Mouse (Mus musculus) kidney, postnatal 10 days (tissue): ENCODE results near the gene Cpne4.

ENCODE experiments used
- DNase-seq: peaks from one replicate; pipeline ENCODE4 v3.0.0; 2021; ENCODE audit warnings: mixed read lengths

Cpne4 gene

DNA sequence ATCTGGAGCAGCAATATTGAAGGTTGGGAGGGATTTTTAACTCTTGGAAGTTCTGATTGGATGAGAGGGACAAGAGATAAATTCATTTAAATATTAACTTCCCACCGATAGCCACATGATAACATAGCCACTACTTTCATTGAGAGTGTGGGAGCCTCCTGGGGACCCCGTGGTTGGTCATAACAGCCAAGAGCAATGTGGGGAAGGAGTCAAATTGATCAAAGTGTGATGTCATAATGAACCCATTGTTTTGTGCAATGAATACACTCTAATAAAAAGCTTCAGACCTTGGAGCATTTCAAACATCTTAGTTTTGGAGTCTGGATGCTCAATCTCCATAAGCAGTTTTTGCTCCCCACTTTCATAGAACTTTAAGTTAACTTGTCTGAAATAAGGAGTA is at the start of gene Cpne4:
TSS of gene Cpne4 (plus strand) at position 301 of the 400 bp plus-strand sequence.
- DNase-seq, result no peak

GRCm38 (mm10) chr9:104515187-104515586 is 31.9 kb upstream of the Cpne4 start:
- DNase-seq, result no peak

GRCm38 (mm10) chr9:104535508-104535907 is 11.6 kb upstream of the Cpne4 start:
- DNase-seq, result peak; percentile 6

DNA sequence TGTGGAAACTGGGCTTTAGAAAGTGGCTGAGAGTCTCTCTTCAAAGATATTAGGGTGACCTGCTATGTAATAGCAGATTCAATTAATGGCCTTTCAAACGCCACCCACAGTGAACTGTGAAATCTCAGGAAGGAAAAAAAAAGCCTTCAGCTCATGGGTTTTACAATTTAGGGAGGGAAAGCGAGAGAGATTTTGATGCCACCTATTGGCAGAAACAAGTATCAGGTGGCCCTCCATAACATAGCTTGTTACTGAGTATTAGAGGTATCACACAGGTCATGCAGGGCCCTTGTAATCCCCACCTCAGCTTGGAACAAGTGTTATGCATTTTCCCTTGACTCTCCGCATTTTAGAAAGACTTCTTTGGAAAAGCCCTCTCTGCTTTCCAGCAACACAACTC is 18.7 kb downstream of the Cpne4 start:
- DNase-seq, result no peak

DNA sequence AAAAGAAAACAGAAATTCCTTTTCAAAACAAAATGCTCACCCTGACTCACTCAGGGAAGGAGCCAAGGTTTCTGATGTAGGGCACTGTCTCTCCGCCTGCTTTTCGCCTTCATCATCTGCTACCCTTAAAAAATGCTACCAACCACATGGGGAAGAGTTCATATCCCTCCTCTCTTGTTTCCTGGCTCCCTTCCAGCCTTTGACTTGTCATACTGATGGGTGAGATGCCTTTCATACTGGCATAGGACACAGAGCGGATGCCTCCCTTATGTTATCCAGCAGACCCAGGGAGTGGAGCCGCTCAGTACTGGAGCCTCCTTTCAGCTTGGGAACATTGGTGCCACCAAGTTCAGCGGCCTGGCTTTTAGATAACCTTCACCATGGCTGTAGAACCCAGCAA is 19.4 kb downstream of the Cpne4 start:
- DNase-seq, result no peak

DNA sequence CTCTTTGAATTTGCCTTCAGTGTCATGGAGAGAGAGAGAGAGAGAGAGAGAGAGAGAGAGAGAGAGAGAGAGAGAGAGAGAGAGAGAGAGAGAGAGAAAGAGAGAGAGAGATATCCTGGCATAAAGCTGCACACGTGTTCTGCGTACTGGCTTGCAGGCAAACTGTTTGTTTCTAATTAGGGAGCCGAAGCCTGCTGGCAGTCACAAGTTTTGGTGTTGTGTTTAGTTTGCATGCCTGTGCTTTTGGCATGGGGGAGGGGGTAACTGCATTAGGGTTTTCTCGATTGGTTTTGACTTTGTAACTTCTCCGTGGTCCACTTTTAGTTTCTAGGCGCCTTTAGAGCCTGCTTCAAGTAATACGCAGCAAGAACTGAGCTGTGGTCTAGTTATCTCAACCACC is 20.0 kb downstream of the Cpne4 start:
- DNase-seq, result no peak

- peak; percentile 92 for DNase-seq
Observed at GRCm38 (mm10) chr9:104569480-104570167, 22.5 kb downstream of the Cpne4 start.

DNA sequence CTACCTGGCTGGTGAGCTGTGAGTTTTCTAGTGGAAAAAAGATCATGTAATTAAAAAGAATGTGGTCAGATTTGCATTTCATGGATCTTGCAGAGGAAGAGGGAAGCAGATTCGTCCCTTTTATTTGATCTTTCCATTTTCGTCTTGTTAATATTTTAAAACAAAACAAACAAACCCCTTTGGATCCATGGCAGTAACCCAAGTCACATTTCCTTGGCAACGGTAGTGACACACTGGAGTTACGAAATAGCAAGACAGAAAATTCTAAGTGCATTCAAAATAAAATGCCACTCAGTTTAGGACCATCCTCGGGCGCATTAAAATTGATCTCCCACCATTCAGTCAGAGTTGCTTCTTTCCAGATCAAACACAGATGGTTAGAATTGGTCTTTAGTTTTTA is 25.8 kb downstream of the Cpne4 start:
- no peak for DNase-seq

DNA sequence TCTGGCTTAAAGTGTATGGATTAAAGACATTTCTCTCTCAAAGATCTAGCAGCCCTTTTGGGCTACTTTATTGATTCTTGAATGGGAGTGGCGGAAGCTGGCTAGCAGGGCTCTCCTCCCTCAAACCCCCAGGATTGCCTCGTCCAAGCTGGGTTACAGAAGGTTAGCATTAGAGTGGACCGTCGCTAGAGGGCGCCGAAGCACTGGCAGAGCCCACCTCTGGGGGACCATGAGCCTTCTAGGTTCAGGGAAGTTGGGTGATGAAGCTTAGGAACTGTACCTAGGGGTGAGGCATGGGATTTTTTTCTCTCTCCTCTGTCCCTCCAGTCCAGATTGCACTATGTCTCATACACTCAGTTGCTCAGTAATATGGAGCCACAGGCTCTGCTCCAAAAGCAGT is 27.4 kb downstream of the Cpne4 start:
- peak; percentile 87 for DNase-seq

DNA sequence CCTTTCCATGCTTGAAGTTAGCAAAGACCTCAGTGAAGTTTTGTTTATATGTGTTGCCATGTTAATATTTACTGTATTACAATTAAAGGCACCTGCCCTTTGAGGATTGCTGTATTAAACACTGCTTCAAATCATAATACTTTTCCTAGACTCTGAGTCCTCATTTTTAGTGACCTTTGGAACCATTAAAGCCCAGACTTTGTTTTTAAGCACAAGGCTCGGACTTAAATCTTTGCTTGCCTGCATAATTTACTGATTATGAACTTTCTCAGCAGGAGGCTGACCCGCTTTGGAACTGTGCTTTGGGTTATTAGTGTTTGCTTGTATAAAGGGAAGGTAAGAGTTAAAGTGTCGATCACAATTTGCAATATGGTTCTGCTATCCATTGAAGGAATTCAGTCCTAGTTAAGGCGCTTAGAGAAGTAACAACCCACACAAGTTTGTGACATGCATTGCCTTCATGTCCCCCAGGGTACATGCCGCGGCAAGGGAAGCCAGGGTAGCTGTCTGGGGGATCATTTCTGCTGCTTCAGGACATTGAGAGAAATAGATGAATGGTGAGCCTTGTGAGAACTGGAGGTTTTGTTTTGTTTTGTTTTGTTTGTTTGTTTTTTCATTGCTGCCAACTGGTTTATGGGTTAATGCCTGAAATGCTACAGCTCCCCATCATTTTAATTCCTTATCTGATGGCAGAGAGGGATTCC is 35.0 kb downstream of the Cpne4 start:
- DNase-seq, result no peak

DNA sequence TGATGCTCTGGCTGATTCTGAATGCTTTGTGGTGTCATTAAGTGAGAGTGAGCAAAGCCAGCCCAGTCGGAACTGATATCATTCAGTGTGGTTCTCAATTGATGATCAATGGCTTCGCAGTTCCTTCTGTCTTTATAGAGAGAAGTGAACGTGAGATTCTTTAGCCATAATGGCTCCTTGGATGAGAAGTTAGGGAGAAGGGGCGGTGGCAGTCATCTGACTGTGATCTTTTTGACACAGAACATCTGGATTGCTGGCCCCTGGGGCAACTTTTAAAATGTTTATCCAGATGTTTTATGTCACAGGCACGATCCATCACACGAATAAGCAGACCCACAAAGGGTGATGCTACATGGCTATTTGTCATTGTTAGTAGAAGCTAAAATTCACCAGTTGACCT is 35.6 kb downstream of the Cpne4 start:
- peak; percentile 29 for DNase-seq

DNA sequence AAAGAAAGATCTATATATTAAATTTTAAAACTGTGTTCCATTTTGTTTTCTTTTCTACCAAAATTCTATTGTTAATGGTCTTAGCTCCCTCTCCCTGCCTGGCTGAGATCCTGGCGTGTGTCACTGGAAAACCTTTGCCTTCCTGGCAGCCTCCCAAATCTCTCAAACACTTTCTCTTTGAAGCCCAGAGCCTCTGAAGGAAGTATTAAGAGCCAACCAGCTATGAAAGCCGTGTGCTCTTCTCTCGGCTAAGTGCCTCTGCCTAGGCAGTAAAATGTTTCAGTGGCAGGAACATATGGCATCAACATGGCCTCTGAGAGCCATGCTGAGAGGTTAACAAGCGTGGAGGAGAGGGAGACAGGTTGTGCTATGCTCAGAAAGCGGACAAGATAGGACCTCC is 47.5 kb downstream of the Cpne4 start:
- DNase-seq, result peak; percentile 67

GRCm38 (mm10) chr9:104594979-104595378 is 47.9 kb downstream of the Cpne4 start:
- no peak for DNase-seq

DNA sequence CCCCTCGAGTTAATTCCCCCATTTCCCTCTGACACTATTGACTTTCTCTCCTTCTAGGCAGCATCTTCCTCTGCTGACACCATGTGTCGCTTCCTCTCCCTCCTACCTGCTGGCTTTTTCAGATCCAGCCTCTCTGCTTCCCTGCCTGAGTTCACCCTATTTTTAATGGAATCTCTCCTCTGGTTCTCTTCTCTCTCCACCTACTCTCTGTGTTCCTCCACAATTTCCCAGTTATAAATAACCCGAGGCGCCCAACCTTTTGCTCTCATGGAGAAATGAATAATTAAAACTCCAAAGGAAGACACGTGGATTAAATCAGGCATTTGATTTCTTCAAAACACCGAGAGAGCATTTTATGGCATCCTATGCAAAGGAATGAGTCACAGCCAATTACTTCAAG is 65.4 kb downstream of the Cpne4 start:
- DNase-seq, result no peak

DNA sequence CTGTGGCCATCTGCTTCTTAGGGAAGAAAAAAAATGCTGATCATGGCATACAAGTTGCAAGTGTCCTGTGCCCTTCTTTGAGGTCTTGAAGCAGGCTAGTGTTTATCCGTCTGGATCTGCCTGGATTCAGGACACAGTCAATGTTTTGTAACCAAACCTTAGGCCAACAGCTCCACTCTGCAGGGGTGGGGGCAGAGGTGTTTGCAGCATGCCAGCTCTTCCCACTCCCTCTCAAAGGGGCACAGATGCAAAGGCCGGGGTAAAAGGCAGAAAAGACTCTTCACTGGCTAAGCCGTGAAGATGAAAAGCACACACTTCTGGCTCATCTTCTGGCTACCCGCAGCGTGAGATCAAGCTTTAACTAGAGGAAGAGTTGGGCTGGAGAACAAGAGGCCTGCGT is 69.6 kb downstream of the Cpne4 start:
- DNase-seq, result peak; percentile 48

GRCm38 (mm10) chr9:104623564-104623963 is 76.5 kb downstream of the Cpne4 start:
- DNase-seq, result peak; percentile 34

DNA sequence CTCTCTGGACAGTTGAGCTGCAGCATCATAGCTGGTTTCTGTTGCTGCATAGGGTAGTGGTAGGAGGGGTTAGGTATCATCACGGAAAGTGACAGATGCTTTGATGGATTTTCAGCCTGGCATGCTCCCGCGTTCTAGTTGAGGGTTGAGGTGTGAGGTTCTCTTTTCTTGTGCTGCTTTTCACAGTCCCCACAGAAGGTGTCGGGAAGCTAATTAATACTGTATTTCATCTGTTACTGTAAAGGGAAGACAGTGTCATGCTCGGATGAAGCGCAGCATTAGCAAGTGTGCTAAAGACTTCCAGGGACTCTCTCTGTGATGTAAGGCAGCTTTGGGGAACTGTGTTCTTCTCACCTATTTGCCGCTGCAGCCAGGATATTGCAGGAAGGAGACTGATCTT is 80.7 kb downstream of the Cpne4 start:
- DNase-seq, result no peak

DNA sequence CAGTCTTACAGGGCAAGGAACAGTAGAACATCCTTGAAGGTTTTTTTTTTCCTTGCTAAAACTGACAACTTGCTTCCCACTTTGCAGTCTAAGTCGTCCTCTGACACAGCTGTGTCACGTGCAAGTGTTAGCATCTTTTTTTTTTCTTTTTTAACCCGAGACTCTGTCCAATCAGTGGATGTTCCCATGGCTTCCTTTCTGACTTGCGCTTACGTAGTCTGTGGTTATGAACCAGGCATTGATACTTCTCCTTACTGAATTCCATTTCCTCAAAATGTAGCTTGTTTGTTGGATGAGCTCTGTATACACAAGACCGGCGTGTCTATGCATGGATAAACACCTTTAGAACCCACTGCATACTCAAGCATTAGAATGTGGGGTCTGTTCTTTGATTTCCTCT is 82.2 kb downstream of the Cpne4 start:
- no peak for DNase-seq

- DNase-seq, result peak; percentile 62
Observed at GRCm38 (mm10) chr9:104646348-104646994, 99.4 kb downstream of the Cpne4 start.

DNA sequence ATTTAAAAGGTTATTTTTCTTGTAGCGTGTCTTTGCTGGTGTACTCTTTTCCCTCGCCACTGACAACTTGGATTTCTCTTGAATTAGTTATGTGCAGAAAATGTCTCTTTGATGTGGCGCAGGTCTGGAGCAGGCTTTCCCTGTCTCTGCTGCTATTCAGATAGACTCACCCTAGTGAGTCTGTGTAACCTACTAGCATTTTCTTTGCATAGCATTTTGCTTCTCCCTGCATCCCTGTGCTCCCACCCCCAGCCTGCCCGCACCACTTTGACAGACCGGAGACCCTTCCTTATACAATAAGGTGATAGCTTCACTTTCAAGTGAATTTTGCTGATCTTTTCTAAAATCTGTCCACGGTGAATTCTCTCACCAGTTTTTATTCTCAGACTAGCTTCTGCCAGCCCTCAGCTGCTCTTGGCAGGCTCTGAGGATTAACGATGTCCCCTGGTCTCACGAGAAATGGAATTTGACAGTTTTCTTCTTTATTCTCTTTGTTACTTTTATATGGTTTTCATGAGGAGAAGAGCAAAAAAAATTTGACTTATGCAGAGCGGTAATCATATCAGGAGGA is 105.7 kb downstream of the Cpne4 start:
- DNase-seq, result no peak

DNA sequence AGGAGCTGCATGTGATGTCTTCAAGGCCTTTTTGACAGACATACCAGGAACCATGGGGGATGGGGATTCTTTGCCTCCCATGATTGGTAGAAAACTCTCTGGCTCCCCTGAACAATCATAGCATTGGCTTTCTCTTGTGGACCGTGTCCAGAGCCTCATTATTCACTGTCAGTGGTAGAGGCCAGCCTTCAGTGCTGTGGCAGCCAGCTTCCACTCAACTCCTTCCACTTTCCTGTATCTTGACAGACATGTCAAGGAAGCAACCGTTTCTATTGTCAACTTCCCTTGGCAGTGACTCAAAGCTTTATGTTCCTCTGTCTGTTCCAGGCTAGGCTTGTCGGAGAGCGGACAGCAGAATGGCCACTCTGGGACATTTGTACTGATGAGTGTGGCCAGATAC is 112.7 kb downstream of the Cpne4 start:
- peak; percentile 35 for DNase-seq

DNA sequence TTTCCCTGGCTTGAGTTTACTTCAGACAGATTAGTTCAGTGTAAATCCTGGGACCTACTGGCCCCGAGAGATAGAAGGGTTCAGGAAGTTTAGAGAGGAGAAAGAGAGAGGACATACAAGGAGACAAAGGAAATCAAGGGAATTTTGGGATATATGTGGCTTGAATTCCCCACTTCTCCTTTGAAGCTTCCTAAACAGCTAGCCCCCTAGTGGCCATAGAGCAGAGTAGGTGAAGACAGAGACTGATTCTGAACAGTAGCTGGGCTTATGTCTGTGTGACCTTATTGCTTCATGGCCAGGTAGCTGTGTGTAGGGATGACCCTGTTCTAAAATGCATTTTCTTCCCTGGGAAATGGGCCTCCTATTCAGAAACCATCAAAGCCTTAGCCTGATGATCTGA is 129.6 kb downstream of the Cpne4 start:
- DNase-seq, result peak; percentile 13

- peak; percentile 77 for DNase-seq
Observed at GRCm38 (mm10) chr9:104678571-104678970, 131.5 kb downstream of the Cpne4 start.

- no peak for DNase-seq
Observed at GRCm38 (mm10) chr9:104687051-104687450, 140.0 kb downstream of the Cpne4 start.
